Mouse (Mus musculus) spleen, postnatal 14 days (tissue): ENCODE measurements around the gene Dok5.

Experiments
- DNase-seq, 2 experiments: peaks; one replicate each; pipeline ENCODE4 v3.0.0; 2021 to 2022; ENCODE audit warnings: low spot score in 2 of 2

The Dok5 gene

GRCm38 (mm10) chr2:170731632-170732561 lies at the start of gene Dok5:
Gene Dok5 (plus strand): TSS chr2:170731807.
- DNase-seq = no peak

GRCm38 (mm10) chr2:170683385-170683784 lies 48.2 kb upstream of the Dok5 start:
- DNase-seq = no peak

- no peak for DNase-seq
Observed at GRCm38 (mm10) chr2:170695071-170695936, 36.3 kb upstream of the Dok5 start.

GRCm38 (mm10) chr2:170695937-170696510 lies 35.6 kb upstream of the Dok5 start:
- DNase-seq = no peak

GRCm38 (mm10) chr2:170700471-170700870 lies 31.1 kb upstream of the Dok5 start:
- DNase-seq = no peak

- no peak for DNase-seq
Observed at GRCm38 (mm10) chr2:170706488-170706887, 25.1 kb upstream of the Dok5 start.

GRCm38 (mm10) chr2:170707672-170708071 lies 23.9 kb upstream of the Dok5 start:
- no peak for DNase-seq

- DNase-seq = no peak
Observed at GRCm38 (mm10) chr2:170708901-170709300, 22.7 kb upstream of the Dok5 start.

GRCm38 (mm10) chr2:170712658-170713285 lies 18.8 kb upstream of the Dok5 start:
- no peak for DNase-seq

- DNase-seq = no peak
Observed at GRCm38 (mm10) chr2:170720386-170720785, 11.2 kb upstream of the Dok5 start.

GRCm38 (mm10) chr2:170724136-170724535 lies 7.5 kb upstream of the Dok5 start:
- DNase-seq = no peak

- no peak for DNase-seq
Observed at GRCm38 (mm10) chr2:170724716-170725115, 6.9 kb upstream of the Dok5 start.

- no peak for DNase-seq
Observed at GRCm38 (mm10) chr2:170725796-170726195, 5.8 kb upstream of the Dok5 start.

GRCm38 (mm10) chr2:170726996-170727710 lies 4.5 kb upstream of the Dok5 start:
- DNase-seq = no peak

- no peak for DNase-seq
Observed at GRCm38 (mm10) chr2:170728864-170729263, 2.7 kb upstream of the Dok5 start.

GRCm38 (mm10) chr2:170729661-170730060 lies 1.9 kb upstream of the Dok5 start:
- DNase-seq = no peak

GRCm38 (mm10) chr2:170730136-170730535 lies 1.5 kb upstream of the Dok5 start:
- no peak for DNase-seq

GRCm38 (mm10) chr2:170730781-170731180 lies 826 bp upstream of the Dok5 start:
- DNase-seq = no peak

GRCm38 (mm10) chr2:170731205-170731604 lies 402 bp upstream of the Dok5 start:
- no peak for DNase-seq

GRCm38 (mm10) chr2:170733671-170734070 lies 2.1 kb downstream of the Dok5 start:
- no peak for DNase-seq

- no peak for DNase-seq
Observed at GRCm38 (mm10) chr2:170734446-170734845, 2.8 kb downstream of the Dok5 start.
